Mouse (Mus musculus): ENCODE results near the gene Adcy3. TPM values are rescaled to one million over a fixed set of nuclear protein-coding genes. Genes with fewer than 3 reads are reported as not detected.
"Not testable (repeated sequence)": the region's sequence is repeated elsewhere in the genome, so short reads cannot be mapped to it uniquely, and the experiment has no call there.

Gene Adcy3
- polyA plus RNA-seq, 1 experiment from 2014 or later, result 18.0 TPM

DNA sequence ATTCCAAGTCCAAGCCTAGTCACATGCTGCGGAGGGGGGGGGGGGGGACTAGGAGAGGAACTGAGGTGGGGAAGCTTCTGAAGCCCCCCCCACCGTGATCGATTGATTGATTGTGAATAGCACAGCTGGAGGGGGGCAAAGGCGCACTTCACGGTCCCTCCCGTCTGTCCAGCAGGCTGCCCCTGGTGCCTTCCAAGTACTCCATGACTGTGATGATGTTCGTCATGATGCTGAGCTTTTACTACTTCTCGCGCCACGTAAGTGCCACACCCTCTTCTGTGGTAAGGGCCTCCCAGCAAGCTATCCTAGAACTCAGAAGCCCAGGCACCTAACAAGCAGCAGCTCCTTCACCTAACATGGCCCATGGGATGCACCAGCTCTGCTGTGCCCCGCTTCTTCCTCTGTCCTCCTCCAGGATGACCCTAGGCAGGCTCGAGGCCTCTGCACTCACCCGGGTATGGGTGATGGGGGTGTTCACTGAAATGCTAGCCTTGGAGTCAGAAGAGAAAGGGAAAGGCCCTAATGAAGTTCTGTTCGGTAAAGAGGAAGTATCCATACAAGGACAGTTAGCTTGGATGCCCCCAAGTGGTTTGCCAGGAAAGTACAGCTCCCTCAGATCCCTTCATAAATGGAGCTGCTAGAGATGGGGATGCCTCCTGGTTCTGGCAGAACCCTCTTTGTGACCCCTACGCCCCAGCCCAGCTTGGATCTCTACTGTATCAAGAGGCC is 75.7 kb downstream of the Adcy3 start:
- Histone ChIP-seq H3K4me1 (no peaks in the 10 kb centered on the region), H3K27ac (replicated peaks) (no peak overlapping the region), H3K4me2 (no peak overlapping the region), H3K36me3 (peaks cover 77% of the 10 kb centered on the region), H3K4me3 (replicated peaks) (no peak overlapping the region), H3K9me3 (replicated peaks) (no peaks in the 10 kb centered on the region), H3K27me3 (replicated peaks) (no peaks in the 10 kb centered on the region), H3K9ac (replicated peaks) (no peak overlapping the region)
- ATAC-seq (ENCODE audit: low FRiP score), result no peak; the same call in 1 of the 2 replicates
- WGBS, result 77% methylated on average over 15 of the region's 15 CpGs

DNA sequence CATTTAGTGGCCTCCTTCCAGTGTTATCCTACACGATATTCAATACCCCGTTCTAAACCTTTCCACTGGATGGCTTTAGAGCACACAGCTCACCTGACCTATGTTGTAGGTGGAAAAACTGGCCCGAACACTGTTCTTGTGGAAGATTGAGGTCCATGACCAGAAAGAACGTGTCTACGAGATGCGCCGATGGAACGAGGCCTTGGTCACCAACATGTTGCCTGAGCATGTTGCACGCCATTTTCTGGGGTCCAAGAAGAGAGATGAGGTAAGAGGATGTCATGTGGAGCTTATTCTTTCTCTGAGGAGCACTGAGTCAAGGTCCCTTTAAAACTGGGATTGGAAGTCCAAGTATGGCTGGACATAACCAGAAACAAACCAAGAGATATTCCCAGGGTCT is 76.3 kb downstream of the Adcy3 start:
- Histone ChIP-seq H3K4me1 (no peaks in the 10 kb centered on the region), H3K36me3 (peaks cover 79% of the 10 kb centered on the region), H3K9ac (replicated peaks) (no peak overlapping the region), H3K4me3 (replicated peaks) (no peak overlapping the region), H3K4me2 (no peak overlapping the region), H3K9me3 (replicated peaks) (no peaks in the 10 kb centered on the region), H3K27me3 (replicated peaks) (no peaks in the 10 kb centered on the region), H3K27ac (replicated peaks) (no peak overlapping the region)
- 97% methylated on average over 9 of the region's 9 CpGs for WGBS
- ATAC-seq (ENCODE audit: low FRiP score), result no peak

DNA sequence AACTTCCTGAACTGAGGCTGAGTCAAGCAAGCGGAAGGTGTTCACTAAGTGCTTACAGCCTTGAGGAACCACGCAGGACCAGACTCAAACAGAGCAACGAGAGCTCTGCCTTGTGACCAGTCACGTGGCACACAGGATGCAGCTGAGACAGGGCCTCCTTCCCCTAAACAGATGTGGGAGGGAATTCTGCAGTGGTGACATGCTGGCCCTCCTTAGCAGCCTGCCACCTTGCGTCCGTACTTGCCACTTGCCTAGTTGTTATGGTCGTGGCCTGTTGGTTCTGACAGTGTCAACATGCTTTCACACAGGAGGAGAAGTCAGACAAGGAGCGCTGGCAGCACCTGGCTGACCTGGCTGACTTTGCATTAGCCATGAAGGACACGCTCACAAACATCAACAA is 78.3 kb downstream of the Adcy3 start:
- Histone ChIP-seq H3K27me3 (replicated peaks) (no peaks in the 10 kb centered on the region), H3K27ac (replicated peaks) (no peak overlapping the region), H3K4me3 (replicated peaks) (no peak overlapping the region), H3K9me3 (replicated peaks) (no peaks in the 10 kb centered on the region), H3K4me1 (no peaks in the 10 kb centered on the region), H3K36me3 (peaks cover 82% of the 10 kb centered on the region), H3K4me2 (no peak overlapping the region), H3K9ac (replicated peaks) (no peak overlapping the region)
- WGBS, result 92% methylated on average over 9 of the region's 9 CpGs
- no peak for ATAC-seq (ENCODE audit: low FRiP score)

DNA sequence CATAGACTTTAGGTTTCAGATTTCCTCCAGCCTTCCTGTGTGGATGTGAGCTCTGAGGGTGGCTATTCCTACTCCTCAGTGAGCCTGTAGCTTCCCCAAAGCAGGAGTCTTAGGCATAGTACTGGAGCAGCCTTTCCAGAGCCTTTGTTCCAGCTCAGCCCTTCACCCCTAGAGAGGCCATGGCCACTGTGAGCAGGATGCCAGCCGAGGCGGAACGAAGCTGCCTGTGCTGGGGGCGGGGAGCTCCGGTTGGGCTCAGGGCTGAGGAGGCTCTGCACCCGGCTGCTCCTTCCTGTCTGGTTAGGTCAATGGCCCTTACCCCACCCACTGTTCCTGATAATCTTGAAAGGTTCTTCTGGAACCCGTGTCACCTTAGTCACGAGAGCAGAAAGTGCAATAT is 80.0 kb downstream of the Adcy3 start:
- Histone ChIP-seq H3K4me1 (no peaks in the 10 kb centered on the region), H3K36me3 (peaks cover 74% of the 10 kb centered on the region), H3K4me3 (replicated peaks) (no peak overlapping the region), H3K4me2 (no peak overlapping the region), H3K9me3 (replicated peaks) (no peaks in the 10 kb centered on the region), H3K9ac (replicated peaks) (no peak overlapping the region), H3K27ac (replicated peaks) (no peak overlapping the region), H3K27me3 (replicated peaks) (no peaks in the 10 kb centered on the region)
- 86% methylated on average over 8 of the region's 8 CpGs for WGBS
- no peak for ATAC-seq (ENCODE audit: low FRiP score)

DNA sequence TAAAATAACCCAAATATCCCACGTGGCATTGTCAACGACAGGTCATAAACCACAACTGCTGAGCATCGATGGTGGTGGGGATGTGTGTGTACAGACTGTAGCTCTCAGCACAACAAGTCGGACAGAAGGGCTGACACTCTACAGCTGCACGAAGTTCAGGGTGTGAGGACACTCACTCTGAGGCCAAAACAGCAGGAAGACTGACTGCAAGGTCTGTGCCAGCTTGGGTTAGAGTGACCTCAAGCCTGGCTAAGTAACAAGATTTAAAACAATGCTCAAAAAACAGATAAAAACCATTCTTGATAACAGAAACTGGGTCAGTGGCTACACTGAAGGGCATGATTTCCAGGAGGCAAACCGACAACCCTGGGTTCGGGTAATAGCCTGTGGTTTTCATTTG is 97.3 kb downstream of the Adcy3 start:
- Histone ChIP-seq H3K4me2 (no peak overlapping the region), H3K4me3 (replicated peaks) (no peak overlapping the region), H3K4me1 (peaks cover 19% of the 10 kb centered on the region), H3K27me3 (replicated peaks) (no peaks in the 10 kb centered on the region), H3K9ac (replicated peaks) (no peak overlapping the region), H3K9me3 (replicated peaks) (no peaks in the 10 kb centered on the region), H3K27ac (replicated peaks) (no peak overlapping the region), H3K36me3 (peaks cover 15% of the 10 kb centered on the region)
- ATAC-seq (ENCODE audit: low FRiP score), result no peak
- 93% methylated on average over 7 of the region's 7 CpGs for WGBS

DNA sequence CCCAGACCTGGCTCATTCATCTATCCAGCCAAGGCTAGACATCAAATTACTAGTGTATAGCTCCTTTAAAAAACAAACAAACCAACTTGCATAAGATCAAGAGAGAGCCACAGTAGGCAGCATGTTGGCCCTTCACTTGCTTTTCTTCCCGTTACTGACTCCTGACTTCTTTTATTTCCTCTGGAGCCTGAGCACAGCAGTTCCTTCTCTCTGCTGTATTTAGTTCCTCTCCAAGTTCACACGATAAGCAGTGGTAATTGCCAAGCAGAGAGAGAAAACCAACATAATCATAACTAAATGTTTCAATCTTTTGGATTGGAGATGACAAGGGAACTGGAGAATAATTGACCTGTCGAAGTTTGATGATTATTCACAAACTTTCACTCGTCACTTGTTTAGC is 99.9 kb downstream of the Adcy3 start:
- WGBS, result 60% methylated on average over 4 of the region's 4 CpGs
- Histone ChIP-seq H3K36me3 (peaks cover 7% of the 10 kb centered on the region), H3K4me2 (peak overlapping the region; percentile 86), H3K4me3 (replicated peaks) (no peak overlapping the region), H3K9ac (replicated peaks) (no peak overlapping the region; the same call in 1 of the 2 replicates), H3K27me3 (replicated peaks) (no peaks in the 10 kb centered on the region), H3K9me3 (replicated peaks) (no peaks in the 10 kb centered on the region), H3K27ac (replicated peaks) (no peak overlapping the region), H3K4me1 (peaks cover 19% of the 10 kb centered on the region)
- no peak for ATAC-seq (ENCODE audit: low FRiP score)

DNA sequence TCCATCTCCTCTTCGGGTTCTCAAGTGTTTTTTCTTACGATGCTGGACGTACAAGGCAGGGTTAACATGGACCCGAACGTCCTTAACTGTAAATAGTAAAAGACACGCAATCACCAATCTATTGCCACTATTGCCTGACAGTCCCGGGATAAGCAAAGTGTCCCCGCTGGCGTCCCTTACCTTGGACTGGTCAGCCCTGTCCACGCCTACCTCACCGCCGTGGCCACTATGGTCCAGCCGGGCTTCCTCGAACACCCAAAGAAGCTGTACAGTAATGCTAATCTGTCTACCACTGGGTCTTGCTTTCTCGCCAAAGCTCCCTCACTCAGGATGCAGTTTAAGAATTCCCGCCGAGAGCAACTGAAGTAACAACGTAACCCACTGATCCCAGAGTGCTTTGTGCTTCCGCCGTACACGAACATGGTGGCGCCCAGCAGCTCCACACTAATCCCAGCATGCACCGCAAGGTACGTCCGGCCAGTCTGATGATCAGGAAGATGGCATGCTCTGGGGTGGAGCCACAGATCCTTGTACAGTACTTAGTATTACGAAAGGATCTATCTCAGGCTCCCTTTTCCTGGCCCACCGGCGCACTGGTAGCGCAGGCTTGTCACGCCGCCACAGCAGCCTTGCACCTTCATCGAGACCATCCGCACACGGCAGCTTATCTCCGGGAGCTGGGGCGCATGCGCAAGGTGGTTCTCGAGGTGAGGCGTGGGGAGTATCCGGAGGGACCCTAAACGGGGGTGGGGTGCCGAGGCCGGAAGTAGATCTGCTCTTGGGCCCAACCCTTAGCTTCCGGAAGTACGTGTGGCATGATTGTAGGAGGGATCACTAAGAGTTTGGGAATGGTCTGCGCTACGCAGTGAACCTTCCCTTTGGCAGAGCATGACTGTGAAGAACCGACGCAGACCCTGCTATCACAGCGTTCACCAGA is 100.9 kb downstream of the Adcy3 start, which contains the start of the genes Ptrhd1 and Cenpo:
Ptrhd1 (plus strand) TSS at position 456 of the 937 bp plus-strand sequence.
Cenpo (minus strand) TSS at position 723 of the 937 bp plus-strand sequence.
- Histone ChIP-seq H3K9ac (replicated peaks) (peak within 1 kb of the TSS; percentile 82), H3K4me2 (peak within 1 kb of the TSS; percentile 86), H3K27me3 (replicated peaks) (no peaks in the 10 kb centered on the region), H3K4me1 (peaks cover 19% of the 10 kb centered on the region), H3K4me3 (replicated peaks) (peak within 1 kb of the TSS; percentile 76), H3K27ac (replicated peaks) (peak within 1 kb of the TSS; percentile 100), H3K36me3 (peaks cover 7% of the 10 kb centered on the region), H3K9me3 (replicated peaks) (no peaks in the 10 kb centered on the region)
- peak; percentile 99 for ATAC-seq (ENCODE audit: low FRiP score)
- under 1% methylated on average over 50 of the region's 50 CpGs for WGBS

DNA sequence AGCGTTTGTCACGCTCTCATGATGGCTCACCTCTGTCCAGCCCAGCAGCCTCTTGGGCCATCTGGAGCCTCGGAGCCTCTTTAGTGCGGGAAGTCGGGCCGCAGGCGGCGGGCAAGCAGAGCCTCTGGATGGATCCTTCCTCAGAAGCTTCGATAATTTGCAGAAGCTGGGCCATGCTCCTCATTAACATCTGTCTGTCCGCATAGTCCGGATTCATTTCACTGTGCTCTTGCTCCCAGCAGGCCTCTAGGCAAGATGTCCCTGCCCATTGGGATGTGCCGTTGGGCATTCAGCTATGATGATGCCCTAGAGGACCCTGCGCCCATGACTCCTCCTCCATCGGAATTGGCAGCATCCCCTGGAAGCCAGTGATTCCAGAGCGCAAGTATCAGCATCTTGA is 104.6 kb downstream of the Adcy3 start:
- peaks cover 16% of the 10 kb centered on the region for H3K4me1 ChIP-seq
- H3K27ac ChIP-seq (replicated peaks), result no peak overlapping the region
- H3K4me3 ChIP-seq (replicated peaks), result no peak overlapping the region
- no peaks in the 10 kb centered on the region for H3K27me3 ChIP-seq (replicated peaks)
- no peak overlapping the region for H3K9ac ChIP-seq (replicated peaks)
- peaks cover 7% of the 10 kb centered on the region; the same call in 1 of the 2 replicates for H3K36me3 ChIP-seq
- 93% methylated on average over 15 of the region's 15 CpGs for WGBS
- H3K9me3 ChIP-seq (replicated peaks), result no peaks in the 10 kb centered on the region
- ATAC-seq (ENCODE audit: low FRiP score), result no peak
- H3K4me2 ChIP-seq, result no peak overlapping the region

DNA sequence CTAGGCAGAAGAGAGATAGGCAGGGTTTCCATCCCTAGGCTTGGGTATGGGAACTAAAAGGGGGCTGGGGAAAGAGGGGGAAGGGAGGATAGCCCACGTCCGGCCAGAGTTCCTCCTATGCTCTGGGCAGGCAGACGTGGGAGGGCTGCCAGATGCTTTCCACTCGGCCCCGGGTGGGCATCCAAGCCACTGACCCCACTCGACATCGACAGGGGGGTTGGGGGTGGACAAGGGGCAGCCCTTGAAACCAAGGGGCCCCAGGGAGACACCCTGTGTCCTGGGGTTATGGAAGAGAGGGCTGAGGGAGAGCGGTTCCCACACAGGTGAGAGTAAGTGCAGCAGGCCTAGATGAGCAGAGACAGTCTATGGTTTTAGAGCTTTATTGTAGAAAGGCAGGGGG is 107.4 kb downstream of the Adcy3 start:
- not testable (repeated sequence) for H3K9ac ChIP-seq (replicated peaks); H3K4me1 ChIP-seq; H3K4me2 ChIP-seq; H3K27ac ChIP-seq (replicated peaks); H3K27me3 ChIP-seq (replicated peaks); ATAC-seq (ENCODE audit: low FRiP score); H3K9me3 ChIP-seq (replicated peaks); H3K36me3 ChIP-seq; H3K4me3 ChIP-seq (replicated peaks)
- 82% methylated on average over 8 of the region's 8 CpGs for WGBS

DNA sequence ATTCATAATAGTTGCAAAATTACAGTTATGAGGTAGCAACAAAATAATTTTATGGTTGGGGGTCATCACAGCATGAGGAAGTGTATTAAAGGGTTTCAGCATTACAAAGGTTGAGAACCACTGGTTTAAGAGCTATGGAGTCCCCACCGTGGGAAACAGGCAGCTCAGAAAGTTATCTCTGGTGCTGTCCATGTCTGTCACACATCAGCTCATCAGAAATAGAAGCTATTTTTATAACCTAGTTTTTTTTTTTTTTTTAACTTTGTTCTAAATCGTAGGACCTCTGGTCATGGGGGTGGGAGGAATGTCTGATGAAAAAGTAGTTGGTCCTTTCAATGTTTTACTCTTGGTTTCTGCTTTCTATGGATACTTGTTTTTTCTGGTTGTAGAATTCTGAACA is 110.9 kb downstream of the Adcy3 start:
- Histone ChIP-seq H3K36me3 (peaks cover 7% of the 10 kb centered on the region), H3K4me2 (no peak overlapping the region), H3K27ac (replicated peaks) (no peak overlapping the region), H3K9me3 (replicated peaks) (no peaks in the 10 kb centered on the region), H3K4me3 (replicated peaks) (no peak overlapping the region), H3K9ac (replicated peaks) (no peak overlapping the region), H3K4me1 (no peaks in the 10 kb centered on the region), H3K27me3 (replicated peaks) (no peaks in the 10 kb centered on the region)
- WGBS, result 87% methylated on average over 2 of the region's 2 CpGs
- ATAC-seq (ENCODE audit: low FRiP score), result no peak

DNA sequence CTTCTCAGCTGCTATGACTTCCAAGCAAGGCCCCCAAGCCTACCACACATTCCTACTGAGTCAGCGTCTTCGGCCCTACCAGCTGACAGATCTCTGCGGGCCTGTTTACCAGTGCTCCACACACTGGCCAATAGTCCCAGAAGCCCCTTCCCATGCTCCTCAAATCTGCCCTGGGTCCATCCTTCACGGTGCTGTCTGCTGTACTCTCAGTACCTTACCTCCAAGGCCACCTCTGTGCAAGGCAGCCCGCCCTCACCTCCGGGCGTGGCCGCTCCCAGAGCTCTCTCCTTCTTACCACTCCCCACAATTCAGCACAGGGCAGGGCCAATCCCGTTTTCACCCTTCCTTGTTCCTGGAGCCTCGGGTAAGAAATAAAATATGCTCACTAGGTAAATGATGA is 112.8 kb downstream of the Adcy3 start:
- no peaks in the 10 kb centered on the region for H3K27me3 ChIP-seq (replicated peaks)
- 88% methylated on average over 10 of the region's 10 CpGs for WGBS
- no peak overlapping the region for H3K4me2 ChIP-seq
- no peak overlapping the region for H3K27ac ChIP-seq (replicated peaks)
- no peaks in the 10 kb centered on the region for H3K4me1 ChIP-seq
- H3K9ac ChIP-seq (replicated peaks), result no peak overlapping the region
- H3K4me3 ChIP-seq (replicated peaks), result no peak overlapping the region
- H3K36me3 ChIP-seq, result peaks cover 11% of the 10 kb centered on the region
- no peak; the same call in 1 of the 2 replicates for ATAC-seq (ENCODE audit: low FRiP score)
- H3K9me3 ChIP-seq (replicated peaks), result no peaks in the 10 kb centered on the region

DNA sequence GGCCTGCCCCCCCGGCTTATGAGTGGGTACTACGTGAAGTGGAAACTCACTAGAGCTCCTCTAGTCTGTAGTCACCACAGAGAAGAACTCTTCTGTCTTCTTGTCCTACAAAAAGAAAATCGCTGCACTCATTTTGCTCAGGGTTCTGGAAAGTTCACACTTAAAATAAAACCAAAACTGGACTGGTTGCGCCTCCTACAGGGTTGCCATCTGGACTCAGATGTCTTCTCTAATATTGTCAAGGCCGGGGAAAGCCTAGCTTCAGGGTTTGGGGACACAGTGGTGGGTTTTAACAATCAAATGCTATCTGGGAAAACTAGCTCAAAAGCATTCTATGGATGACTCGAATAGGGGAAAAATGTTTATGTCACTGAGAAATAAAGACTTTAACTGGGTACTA is 116.9 kb downstream of the Adcy3 start:
- peaks cover 36% of the 10 kb centered on the region for H3K36me3 ChIP-seq
- no peaks in the 10 kb centered on the region for H3K4me1 ChIP-seq
- no peaks in the 10 kb centered on the region for H3K9me3 ChIP-seq (replicated peaks)
- no peak overlapping the region for H3K27ac ChIP-seq (replicated peaks)
- no peak for ATAC-seq (ENCODE audit: low FRiP score)
- H3K4me3 ChIP-seq (replicated peaks), result no peak overlapping the region
- no peak overlapping the region for H3K9ac ChIP-seq (replicated peaks)
- WGBS, result 89% methylated on average over 6 of the region's 6 CpGs
- H3K4me2 ChIP-seq, result no peak overlapping the region
- no peaks in the 10 kb centered on the region for H3K27me3 ChIP-seq (replicated peaks)

Measured in neural tube, embryonic 15.5 days (tissue).